Mouse (Mus musculus): ENCODE measurements around the gene AI467606.
A peak's percentile ranks its signal among the peaks of the same experiment; 100 is the strongest.

AI467606 gene

DNA sequence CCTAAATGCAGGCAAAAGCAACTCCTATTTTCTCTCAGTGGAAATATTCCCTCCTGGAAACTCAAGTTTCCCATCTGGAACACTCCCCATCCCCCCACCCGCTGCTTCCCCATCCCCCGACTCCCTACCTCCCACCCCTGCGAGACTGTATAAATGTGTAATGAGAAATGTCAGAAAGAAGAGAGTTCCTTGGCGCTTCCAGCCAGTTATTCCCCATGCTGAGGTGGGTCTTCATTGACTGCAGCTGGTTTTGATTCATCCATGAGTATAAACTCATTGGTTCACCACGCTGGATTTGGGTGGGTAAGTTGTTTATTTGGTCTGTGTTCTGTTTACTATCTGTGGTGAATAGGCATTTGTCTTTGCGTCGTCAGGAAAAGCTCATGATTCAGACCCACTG lies 5.3 kb downstream of the AI467606 start:
- DNase-seq (ENCODE audit: low read depth), result no peak

- no peak for DNase-seq (ENCODE audit: low read depth)
These were observed 7.4 kb downstream of the AI467606 start for GRCm38 (mm10) chr7:127098521-127098920.

GRCm38 (mm10) chr7:127098950-127099349 lies 7.8 kb downstream of the AI467606 start:
- DNase-seq (ENCODE audit: low read depth), result no peak

- DNase-seq (ENCODE audit: low read depth), result no peak
These were observed 8.4 kb downstream of the AI467606 start for GRCm38 (mm10) chr7:127099528-127099927.

GRCm38 (mm10) chr7:127101451-127102016 lies 10.4 kb downstream of the AI467606 start:
- no peak for DNase-seq (ENCODE audit: low read depth)

DNA sequence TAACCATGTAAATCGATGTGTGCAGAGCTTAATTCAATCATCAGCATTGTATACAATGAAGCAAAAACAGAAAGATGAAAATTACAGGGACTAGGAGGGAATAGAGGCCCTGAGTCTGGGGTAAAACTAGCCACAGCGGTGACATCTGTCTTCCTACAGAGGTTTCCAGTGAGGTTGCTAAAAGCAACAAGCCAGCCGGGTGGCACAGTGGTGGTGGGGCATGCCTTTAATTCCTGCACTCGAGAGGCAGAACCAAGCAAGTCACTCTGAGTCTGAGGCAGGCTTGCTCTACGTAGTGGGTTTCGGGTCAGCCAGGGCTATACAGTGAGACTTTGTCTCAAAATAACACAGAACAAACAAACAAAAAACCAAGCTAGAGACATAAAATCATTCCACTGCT lies 11.0 kb downstream of the AI467606 start:
- DNase-seq (ENCODE audit: low read depth), result no peak

GRCm38 (mm10) chr7:127103960-127104359 lies 12.8 kb downstream of the AI467606 start:
- no peak for DNase-seq (ENCODE audit: low read depth)

- peak; percentile 85 for DNase-seq (ENCODE audit: low read depth)
These were observed 13.6 kb downstream of the AI467606 start for GRCm38 (mm10) chr7:127104560-127105332.

GRCm38 (mm10) chr7:127105551-127105950 lies 14.4 kb downstream of the AI467606 start:
- DNase-seq (ENCODE audit: low read depth), result no peak

DNA sequence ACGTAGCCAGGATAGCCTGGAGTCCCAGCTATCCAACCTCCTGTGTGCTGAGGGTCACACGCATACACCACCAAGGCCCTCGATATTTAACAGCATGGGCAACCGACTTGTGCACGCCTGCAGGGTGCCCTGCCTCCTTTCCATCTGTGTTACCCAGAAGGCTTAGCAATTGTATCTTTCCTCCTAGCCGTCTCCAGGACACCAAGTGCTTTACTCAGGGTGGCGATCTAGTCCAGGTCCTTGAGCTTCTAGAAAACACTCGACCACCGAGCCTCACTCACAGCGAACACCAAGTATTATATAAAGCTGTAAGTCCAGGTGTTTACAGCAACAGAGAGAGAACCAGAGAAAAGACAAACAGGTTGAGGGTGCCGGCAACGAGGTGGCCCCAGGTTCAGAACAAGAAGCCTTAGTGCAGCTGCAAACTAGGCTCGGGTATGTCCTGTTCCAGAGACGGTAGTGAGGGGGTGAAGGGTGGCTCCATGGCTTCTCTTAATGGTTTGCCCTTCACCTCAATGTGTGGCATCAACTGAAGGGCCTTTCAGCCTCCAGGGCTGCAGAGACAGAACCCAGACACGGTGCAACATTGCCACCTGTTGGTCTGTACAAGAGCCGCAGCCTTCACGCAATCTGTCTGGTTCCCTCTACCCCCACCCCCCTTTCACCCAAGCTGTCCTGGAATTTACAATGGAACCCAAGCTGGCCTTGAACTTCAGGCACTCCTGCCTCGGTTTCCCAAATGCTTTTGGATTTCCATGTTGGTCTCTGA lies 19.3 kb downstream of the AI467606 start:
- peak; percentile 75 for DNase-seq (ENCODE audit: low read depth)

GRCm38 (mm10) chr7:127111461-127111860 lies 20.3 kb downstream of the AI467606 start:
- peak; percentile 76 for DNase-seq (ENCODE audit: low read depth)

DNA sequence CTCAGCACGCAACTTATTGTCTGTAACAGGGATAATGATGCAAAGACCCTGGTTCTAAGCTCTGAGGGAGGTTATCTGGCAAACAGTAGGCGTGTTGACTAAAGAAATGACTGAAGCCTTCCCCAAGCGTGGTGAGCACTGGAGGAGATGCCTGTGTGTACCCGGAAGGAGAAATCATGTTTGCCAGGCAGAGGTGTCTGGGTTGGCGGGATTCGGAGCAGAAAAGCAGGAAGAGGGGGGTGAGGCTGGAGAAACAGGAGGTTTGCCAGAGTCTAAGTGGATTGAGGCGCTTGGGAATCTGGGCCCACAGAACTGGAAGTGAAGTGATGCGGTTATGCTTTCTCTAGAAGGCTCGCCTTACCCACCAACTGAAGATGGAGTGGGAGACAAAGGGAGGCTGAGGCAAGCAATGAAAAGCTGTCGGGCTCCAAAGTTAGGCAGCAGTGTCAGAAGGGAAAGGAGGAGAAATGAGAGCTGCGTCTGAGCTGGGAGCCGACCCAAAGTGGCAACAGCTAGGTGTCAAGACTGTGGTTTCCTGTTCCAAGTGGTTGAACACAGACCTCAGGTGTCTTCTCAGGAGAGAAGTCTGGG lies 21.2 kb downstream of the AI467606 start:
- DNase-seq (ENCODE audit: low read depth), result no peak

GRCm38 (mm10) chr7:127112921-127113597 lies 21.9 kb downstream of the AI467606 start:
- no peak for DNase-seq (ENCODE audit: low read depth)

GRCm38 (mm10) chr7:127113614-127114259 lies 22.6 kb downstream of the AI467606 start:
- no peak for DNase-seq (ENCODE audit: low read depth)

DNA sequence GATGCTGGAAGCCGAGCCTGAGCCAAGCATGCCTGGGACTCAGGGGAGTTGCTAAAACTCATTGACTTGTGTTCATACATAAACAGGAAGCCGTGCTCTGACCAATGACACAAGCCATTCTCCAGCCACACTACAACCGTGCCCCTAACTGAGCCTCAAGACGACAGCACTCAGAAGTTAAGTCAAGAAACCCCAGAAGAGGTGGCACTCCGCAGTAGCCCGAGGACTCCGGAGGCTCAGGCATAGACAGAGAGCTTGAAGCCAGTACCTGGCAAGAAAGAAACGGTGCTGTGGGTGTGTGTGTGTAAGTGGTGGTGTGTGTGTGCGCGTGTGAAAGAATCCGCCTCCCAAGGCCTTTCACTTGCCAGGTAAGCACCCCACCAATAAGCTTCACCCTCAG lies 23.8 kb downstream of the AI467606 start:
- no peak for DNase-seq (ENCODE audit: low read depth)

DNA sequence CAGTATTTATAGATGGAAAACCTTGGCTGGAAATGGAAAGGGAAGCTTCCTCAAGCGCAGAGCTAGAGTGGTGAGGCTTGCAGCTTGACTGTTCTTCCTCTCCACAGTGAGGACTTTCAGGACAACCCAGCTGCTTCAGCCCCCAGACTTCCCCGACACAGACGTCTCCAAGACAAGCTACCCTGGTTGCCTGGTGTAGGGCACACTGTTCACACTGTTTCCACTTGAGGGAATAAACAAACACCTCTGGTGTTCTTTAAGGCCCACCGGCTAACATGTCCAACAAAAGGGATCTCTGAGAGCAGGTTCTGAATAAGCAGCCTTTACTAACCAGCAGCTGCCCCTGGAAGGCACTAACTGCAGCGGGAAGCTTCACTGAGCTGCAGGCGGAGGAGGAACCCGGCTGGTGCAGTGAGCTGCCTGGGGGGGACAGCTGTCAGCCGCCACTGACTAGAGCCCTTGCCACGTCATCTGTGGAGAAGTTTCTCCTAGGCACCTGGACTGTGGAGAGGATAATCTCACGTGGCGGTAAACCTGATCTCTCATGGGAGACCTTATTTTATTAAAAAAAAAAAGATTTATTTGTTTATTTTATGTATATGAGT lies 25.3 kb downstream of the AI467606 start:
- DNase-seq (ENCODE audit: low read depth), result no peak

- no peak for DNase-seq (ENCODE audit: low read depth)
These were observed 26.8 kb downstream of the AI467606 start for GRCm38 (mm10) chr7:127117948-127118347.

DNA sequence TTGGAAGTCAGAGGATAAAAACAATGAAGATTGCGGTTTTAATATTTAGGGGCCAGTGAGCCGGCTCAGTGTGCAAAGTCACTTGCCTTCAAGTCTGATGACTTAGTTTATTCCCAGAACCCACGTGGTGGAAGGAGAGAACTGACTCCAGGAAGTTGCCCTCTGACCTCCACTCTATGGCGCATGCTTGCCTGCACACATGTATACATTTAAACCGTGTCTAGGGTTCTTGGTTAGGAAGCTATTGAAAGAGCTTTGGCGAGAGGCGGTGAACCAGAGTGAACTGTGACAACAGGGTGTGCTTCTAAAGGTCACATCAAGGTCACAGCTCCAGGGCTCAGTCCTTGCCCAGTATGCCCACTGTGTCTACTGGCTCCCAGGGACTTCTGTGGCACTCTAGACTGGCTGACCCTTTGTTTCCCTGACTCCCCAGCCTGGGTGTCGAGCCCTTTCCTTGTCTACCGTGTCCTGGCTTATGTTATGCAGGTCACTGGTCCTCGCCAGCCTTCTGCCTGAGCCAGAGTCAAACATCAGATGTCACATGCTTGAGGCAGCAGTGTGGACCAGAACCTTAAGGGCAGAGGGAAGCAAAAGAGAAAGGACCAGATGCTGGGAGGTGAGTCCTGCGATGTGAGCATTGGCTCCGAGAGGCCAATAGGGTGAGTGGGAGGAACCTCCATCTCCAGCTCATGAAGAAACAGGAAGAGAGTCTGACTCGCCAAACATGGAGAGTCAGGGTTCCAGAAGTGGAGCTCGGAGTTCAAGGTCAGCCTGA lies 27.7 kb downstream of the AI467606 start:
- DNase-seq (ENCODE audit: low read depth), result no peak

GRCm38 (mm10) chr7:127121061-127121910 lies 30.1 kb downstream of the AI467606 start:
- DNase-seq (ENCODE audit: low read depth), result no peak

All from c-Kit-positive CD71-negative TER-119-negative erythroid progenitor cells, embryonic 14.5 days (primary cell).